Mouse (Mus musculus) olfactory bulb, adult 2 months (tissue): ENCODE results near the gene Phykpl.

Source experiments
- CTCF ChIP-seq: fragments of 200-500 bp; IDR thresholded peaks from 2 replicates; pipeline ENCODE4 v1.5.1; 2012; ENCODE audit warnings: low read depth, mild to moderate bottlenecking, low read length, moderate library complexity; ENCODE audit not compliant: insufficient read depth
- POLR2A ChIP-seq: fragments of 200-500 bp; IDR thresholded peaks from 2 replicates; pipeline ENCODE4 v1.6.1; 2012; ENCODE audit warnings: mild to moderate bottlenecking, low read depth, low read length, moderate library complexity; ENCODE audit not compliant: insufficient read depth

DNA sequence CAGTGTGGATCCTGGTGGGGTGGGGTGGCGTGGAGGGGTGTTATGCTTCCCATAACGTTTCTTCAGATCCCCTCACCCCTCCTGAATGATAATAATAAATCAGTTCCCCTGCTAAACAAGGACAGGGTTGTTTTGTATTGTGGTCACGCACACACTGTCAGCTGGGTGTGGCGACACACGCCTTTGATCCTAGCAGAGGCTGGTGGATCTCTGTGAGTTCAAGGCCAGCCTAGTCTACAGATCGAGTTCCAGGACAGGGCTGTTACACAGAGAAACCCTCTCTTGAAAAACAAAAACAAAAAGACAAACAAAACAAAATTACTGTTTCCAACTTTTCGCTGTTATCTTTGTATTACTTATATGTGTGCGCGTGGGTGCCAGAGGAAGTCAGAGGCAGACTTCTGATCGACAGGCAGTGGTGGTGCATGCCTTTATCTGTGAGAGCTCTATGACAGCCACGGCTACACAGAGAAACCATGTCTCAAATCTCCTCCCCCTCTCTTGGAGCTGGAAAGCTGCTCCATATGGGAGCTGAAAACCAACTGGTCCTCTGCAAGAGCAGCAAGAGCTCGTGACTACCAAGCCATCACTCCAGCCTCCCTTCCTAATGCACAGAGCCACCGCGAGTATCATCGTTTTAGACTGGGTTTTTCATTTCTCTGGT is 45.2 kb downstream of the Phykpl start:
- TF ChIP-seq POLR2A (no peak), CTCF (no peak)
